Mouse (Mus musculus): ENCODE results near the gene Egfr.

DNA sequence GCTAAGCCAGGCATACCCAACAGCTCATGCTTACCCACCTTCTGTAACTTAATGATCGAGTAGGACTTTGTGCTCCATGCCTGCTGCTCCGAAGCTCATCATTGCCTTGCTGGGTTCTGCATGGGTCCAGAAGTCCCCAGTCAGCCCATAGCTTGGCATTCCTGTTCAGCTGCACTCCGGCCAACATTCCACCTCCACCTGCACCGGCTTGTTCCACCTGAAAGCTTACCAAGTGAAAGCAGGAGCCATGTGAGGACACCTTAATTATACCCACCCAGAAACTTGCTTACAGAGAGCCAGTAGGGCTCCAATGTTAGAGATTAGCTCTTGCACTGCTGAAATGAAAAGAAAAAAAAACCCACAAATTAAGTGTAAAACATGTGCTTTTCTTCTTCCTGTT, 17.3 kb downstream of the Egfr start:
- TF ChIP-seq CTCF (IDR thresholded peaks at IDR 0.05; ENCODE audit: extremely low read depth, insufficient read length, insufficient replicate concordance, low read depth, low read length): no peak
- no peak for TF ChIP-seq POLR2A (IDR thresholded peaks at IDR 0.05; ENCODE audit: low read depth, low read length)

Data from small intestine, adult 2 months (tissue).